Mouse (Mus musculus) adrenal gland, adult 18-20 months (tissue): ENCODE results near the gene Abca9. TPM values are rescaled to one million over a fixed set of nuclear protein-coding genes. Genes with fewer than 3 reads are reported as not detected.

Experiments used
- DNase-seq, 2 experiments: peaks; one replicate each; pipeline ENCODE4 v3.0.0; 2021 to 2022; ENCODE audit warnings: low spot score in 2 of 2
- total RNA-seq, 2 experiments: library from RNA; stranded (reverse); gene quantifications; 1 replicate in 1 of 2; 2 replicates in 1 of 2; pipeline ENCODE4 v1.2.3; 2021

The Abca9 gene
- total RNA-seq, 2 experiments from 2014 or later: 20.4 to 21.1 TPM

DNA sequence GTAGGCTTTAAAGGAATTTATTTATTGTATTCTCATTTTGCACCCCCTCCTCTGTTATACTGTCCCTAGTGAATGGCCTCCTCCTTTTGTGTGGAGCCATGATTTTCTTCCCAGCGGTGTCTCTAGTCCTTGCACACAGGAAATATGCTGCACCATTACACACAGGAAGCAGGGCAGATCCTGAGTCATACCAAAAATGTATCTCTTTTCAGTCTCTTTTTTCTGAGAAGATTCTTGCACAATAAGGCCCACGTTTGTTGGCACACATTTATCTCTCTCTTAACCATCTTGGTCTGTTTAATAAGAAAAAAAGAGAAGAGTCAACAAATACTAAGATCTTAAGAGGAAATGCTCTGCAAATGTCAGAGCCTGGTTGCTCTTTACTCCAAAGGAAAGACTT is 76.7 kb downstream of the Abca9 start:
- no peak for DNase-seq

DNA sequence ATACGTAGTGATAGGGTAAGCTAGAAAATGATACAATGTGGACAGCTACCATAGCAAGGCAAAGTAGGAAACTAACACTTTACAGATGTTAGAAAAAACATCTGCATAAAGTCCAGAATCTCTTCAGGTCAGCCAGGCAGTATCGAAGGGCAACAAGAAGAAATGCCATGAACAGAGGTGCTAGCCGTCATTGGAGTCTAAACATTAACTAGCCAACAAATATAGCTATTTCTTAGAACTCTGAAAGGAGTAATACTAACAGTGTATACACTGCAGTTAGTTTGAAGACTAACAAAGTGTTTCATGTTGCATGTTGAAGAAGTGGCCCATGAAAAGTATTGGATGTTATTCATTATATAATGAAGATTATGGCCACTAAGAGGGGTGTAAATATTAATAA is 95.8 kb downstream of the Abca9 start:
- no peak for DNase-seq

DNA sequence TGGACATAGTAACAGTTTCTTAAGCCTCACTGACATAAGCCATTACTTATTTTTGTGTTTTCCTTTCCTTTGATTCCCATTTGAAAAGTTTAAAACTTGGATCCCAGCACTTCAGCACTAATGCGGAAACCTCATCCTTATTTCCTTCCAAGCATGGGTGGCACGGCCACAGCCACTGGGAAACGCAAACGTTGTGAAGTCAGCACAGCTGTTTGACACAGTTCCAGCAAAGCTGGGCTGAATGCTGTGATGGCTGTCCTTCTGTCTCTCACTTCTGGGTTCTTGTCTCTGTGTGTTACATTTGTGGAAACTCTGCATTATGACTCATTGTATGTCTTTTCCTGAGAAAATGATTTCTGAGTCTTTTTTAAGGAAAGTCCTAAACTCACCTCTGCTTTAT is 107.0 kb downstream of the Abca9 start:
- no peak for DNase-seq

DNA sequence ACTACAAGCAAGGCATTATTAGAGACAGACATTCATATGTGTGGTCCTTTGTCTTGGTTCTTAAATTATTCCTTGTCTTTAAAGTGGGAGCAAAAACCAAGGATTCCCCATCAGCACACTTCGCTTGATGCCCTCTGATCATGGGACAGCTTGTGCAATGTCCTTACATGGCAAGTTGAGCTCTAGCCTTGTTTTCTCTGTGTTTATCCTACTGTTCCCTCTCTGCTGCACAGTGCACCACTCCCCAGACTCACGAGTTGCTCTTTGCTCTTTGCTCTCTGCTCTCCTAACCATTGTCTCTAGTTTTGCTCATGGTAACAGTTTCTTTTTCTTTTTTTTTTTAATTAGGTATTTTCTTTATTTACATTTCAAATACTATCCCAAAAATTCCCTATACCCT is 107.9 kb downstream of the Abca9 start:
- DNase-seq: no peak

DNA sequence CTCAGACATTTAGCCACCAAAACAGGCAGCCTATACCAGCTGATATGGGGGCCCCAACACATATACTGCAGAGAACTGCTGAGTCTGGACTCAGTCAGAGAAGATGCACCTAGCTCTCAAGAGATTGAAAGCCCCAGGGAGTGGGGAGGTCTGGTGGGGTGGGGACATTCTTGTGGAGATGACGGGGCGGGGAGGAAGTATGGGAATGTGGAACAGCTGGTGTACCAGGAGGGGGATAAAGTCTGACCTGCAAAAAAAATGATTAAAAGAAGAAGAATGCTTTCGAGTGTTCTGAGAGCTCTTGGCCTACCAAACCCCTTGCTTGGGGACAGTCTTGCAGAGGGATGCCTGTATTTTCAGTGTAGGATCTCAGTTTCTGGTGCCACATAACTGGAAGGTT is 114.3 kb downstream of the Abca9 start:
- no peak for DNase-seq

Other genes with a start within 250 kb of the Abca9 start
- gene Abca8b, start 172.4 kb downstream of the Abca9 start, total RNA-seq: 10 to 100 TPM in 1 of 2 experiments, 1 to 10 TPM in 1; 7.2 to 11.8 TPM
- gene Abca8a, start 72.2 kb downstream of the Abca9 start, total RNA-seq: 10 to 100 TPM; 50.5 to 55.2 TPM
- 1 to 10 TPM; 2.2 to 3.2 TPM for gene Abca6, start 83.6 kb upstream of the Abca9 start, total RNA-seq
- gene Abca5, start 169.5 kb upstream of the Abca9 start, total RNA-seq: 10 to 100 TPM; 11.8 to 18.8 TPM
- gene Map2k6, start 230.9 kb upstream of the Abca9 start, total RNA-seq: 1 to 10 TPM; 2.1 to 3.5 TPM